Mouse (Mus musculus): Measurements from ENCODE around the gene Tom1l2. TPM values are rescaled to one million over a fixed set of nuclear protein-coding genes. Genes with fewer than 3 reads are reported as not detected.

Tom1l2 gene
- polyA plus RNA-seq (2015; fragmentation: Nextera tagmentation; extraction: Ambion mirVana), result 3.0 and 3.6 TPM in 2 replicates

- H3K4me1 ChIP-seq (ENCODE audit: insufficient read depth), result peaks cover 16% of the 10 kb centered on the region; the same call in 1 of the 2 replicates
- no peaks in the 10 kb centered on the region for H3K9me3 ChIP-seq (ENCODE audit: low read length)
- TF ChIP-seq CTCF (IDR thresholded peaks at IDR 0.05; ENCODE audit: low read depth) (no peak), EP300 (IDR thresholded peaks at IDR 0.05; ENCODE audit: low read depth) (peak; percentile 73)
- peak within 1 kb of the TSS; percentile 89 for H3K27ac ChIP-seq (ENCODE audit: low read depth)
- peak within 1 kb of the TSS; percentile 75 for H3K9ac ChIP-seq (replicated peaks)
- 2% methylated on average over 53 of the region's 57 CpGs for WGBS (ENCODE audit: insufficient replicate concordance)
- ATAC-seq (peak; percentile 97), DNase-seq (peak; percentile 99)
- no peaks in the 10 kb centered on the region for H3K36me3 ChIP-seq (replicated peaks; ENCODE audit: insufficient read depth, low read length)
- H3K27me3 ChIP-seq (ENCODE audit: insufficient read depth, low read length), result no peaks in the 10 kb centered on the region
- H3K4me3 ChIP-seq (ENCODE audit: low read depth, low read length), result peak within 1 kb of the TSS; percentile 67
- peak within 1 kb of the TSS; percentile 83 for H3K4me2 ChIP-seq (ENCODE audit: low read depth, low read length)
Measured at GRCm38 (mm10) chr11:60352559-60353411, at the start of gene Tom1l2, which contains the start of gene Drc3. Gene Tom1l2, minus strand, starts transcription at chr11:60352905. Gene Drc3, plus strand, starts transcription at chr11:60353329.

GRCm38 (mm10) chr11:60397172-60397571 is 44.5 kb upstream of the Tom1l2 start:
- H3K4me1 ChIP-seq (ENCODE audit: insufficient read depth), result no peaks in the 10 kb centered on the region
- no peak overlapping the region for H3K27ac ChIP-seq (ENCODE audit: low read depth)
- DNase-seq, result no peak
- no peak for ATAC-seq
- H3K9me3 ChIP-seq (ENCODE audit: low read length), result no peaks in the 10 kb centered on the region
- H3K4me2 ChIP-seq (ENCODE audit: low read depth, low read length), result no peak overlapping the region
- H3K9ac ChIP-seq (replicated peaks), result no peak overlapping the region
- no peaks in the 10 kb centered on the region for H3K27me3 ChIP-seq (ENCODE audit: insufficient read depth, low read length)
- WGBS (ENCODE audit: insufficient replicate concordance), result 74% methylated on average over 2 of the region's 2 CpGs
- no peak overlapping the region for H3K4me3 ChIP-seq (ENCODE audit: low read depth, low read length)
- TF ChIP-seq CTCF (IDR thresholded peaks at IDR 0.05; ENCODE audit: low read depth) (no peak), EP300 (IDR thresholded peaks at IDR 0.05; ENCODE audit: low read depth) (no peak)
- peaks cover 15% of the 10 kb centered on the region for H3K36me3 ChIP-seq (replicated peaks; ENCODE audit: insufficient read depth, low read length)

GRCm38 (mm10) chr11:60396546-60396945 is 43.8 kb upstream of the Tom1l2 start:
- Histone ChIP-seq H3K4me2 (ENCODE audit: low read depth, low read length) (no peak overlapping the region), H3K9ac (replicated peaks) (no peak overlapping the region), H3K27me3 (ENCODE audit: insufficient read depth, low read length) (no peaks in the 10 kb centered on the region), H3K9me3 (ENCODE audit: low read length) (no peaks in the 10 kb centered on the region), H3K4me1 (ENCODE audit: insufficient read depth) (no peaks in the 10 kb centered on the region), H3K4me3 (ENCODE audit: low read depth, low read length) (no peak overlapping the region), H3K36me3 (replicated peaks; ENCODE audit: insufficient read depth, low read length) (peaks cover 12% of the 10 kb centered on the region), H3K27ac (ENCODE audit: low read depth) (no peak overlapping the region)
- 76% methylated on average over 6 of the region's 6 CpGs for WGBS (ENCODE audit: insufficient replicate concordance)
- TF ChIP-seq CTCF (IDR thresholded peaks at IDR 0.05; ENCODE audit: low read depth), result no peak
- no peak for TF ChIP-seq EP300 (IDR thresholded peaks at IDR 0.05; ENCODE audit: low read depth)
- ATAC-seq, result no peak
- DNase-seq, result peak; percentile 23

GRCm38 (mm10) chr11:60391346-60391745 is 38.6 kb upstream of the Tom1l2 start:
- Histone ChIP-seq H3K9me3 (ENCODE audit: low read length) (no peaks in the 10 kb centered on the region), H3K27ac (ENCODE audit: low read depth) (no peak overlapping the region), H3K27me3 (ENCODE audit: insufficient read depth, low read length) (no peaks in the 10 kb centered on the region), H3K9ac (replicated peaks) (no peak overlapping the region), H3K36me3 (replicated peaks; ENCODE audit: insufficient read depth, low read length) (no peaks in the 10 kb centered on the region), H3K4me1 (ENCODE audit: insufficient read depth) (no peaks in the 10 kb centered on the region), H3K4me3 (ENCODE audit: low read depth, low read length) (no peak overlapping the region), H3K4me2 (ENCODE audit: low read depth, low read length) (no peak overlapping the region)
- DNase-seq (no peak), ATAC-seq (no peak)
- 80% methylated on average over 6 of the region's 6 CpGs for WGBS (ENCODE audit: insufficient replicate concordance)
- TF ChIP-seq CTCF (IDR thresholded peaks at IDR 0.05; ENCODE audit: low read depth) (no peak), EP300 (IDR thresholded peaks at IDR 0.05; ENCODE audit: low read depth) (no peak)

- TF ChIP-seq CTCF (IDR thresholded peaks at IDR 0.05; ENCODE audit: low read depth), result no peak
- Histone ChIP-seq H3K4me1 (ENCODE audit: insufficient read depth) (no peaks in the 10 kb centered on the region), H3K4me2 (ENCODE audit: low read depth, low read length) (no peak overlapping the region), H3K9ac (replicated peaks) (no peak overlapping the region), H3K4me3 (ENCODE audit: low read depth, low read length) (no peak overlapping the region), H3K9me3 (ENCODE audit: low read length) (no peaks in the 10 kb centered on the region), H3K27ac (ENCODE audit: low read depth) (no peak overlapping the region), H3K36me3 (replicated peaks; ENCODE audit: insufficient read depth, low read length) (no peaks in the 10 kb centered on the region), H3K27me3 (ENCODE audit: insufficient read depth, low read length) (no peaks in the 10 kb centered on the region)
- no peak for ATAC-seq
- no peak for DNase-seq
- 67% methylated on average over 2 of the region's 2 CpGs for WGBS (ENCODE audit: insufficient replicate concordance)
Measured at GRCm38 (mm10) chr11:60387944-60388343, 35.2 kb upstream of the Tom1l2 start.

GRCm38 (mm10) chr11:60385946-60386345 is 33.2 kb upstream of the Tom1l2 start:
- Histone ChIP-seq H3K4me1 (ENCODE audit: insufficient read depth) (no peaks in the 10 kb centered on the region), H3K4me2 (ENCODE audit: low read depth, low read length) (no peak overlapping the region), H3K27me3 (ENCODE audit: insufficient read depth, low read length) (no peaks in the 10 kb centered on the region), H3K27ac (ENCODE audit: low read depth) (no peak overlapping the region), H3K9me3 (ENCODE audit: low read length) (no peaks in the 10 kb centered on the region), H3K4me3 (ENCODE audit: low read depth, low read length) (no peak overlapping the region), H3K36me3 (replicated peaks; ENCODE audit: insufficient read depth, low read length) (no peaks in the 10 kb centered on the region), H3K9ac (replicated peaks) (no peak overlapping the region)
- DNase-seq, result no peak
- ATAC-seq, result no peak
- WGBS (ENCODE audit: insufficient replicate concordance), result 72% methylated on average over 4 of the region's 5 CpGs
- TF ChIP-seq EP300 (IDR thresholded peaks at IDR 0.05; ENCODE audit: low read depth) (no peak), CTCF (IDR thresholded peaks at IDR 0.05; ENCODE audit: low read depth) (no peak)
